Mouse (Mus musculus): Measurements from ENCODE around the gene Antxr1. TPM values are rescaled to one million over a fixed set of nuclear protein-coding genes. Genes with fewer than 3 reads are reported as not detected.

Antxr1 gene
- polyA plus RNA-seq, 1 experiment from 2014 or later, result 3.6 TPM

GRCm38 (mm10) chr6:87287251-87287650, 48.4 kb downstream of the Antxr1 start:
- Histone ChIP-seq H3K9ac (no peak overlapping the region), H3K4me3 (no peak overlapping the region), H3K4me2 (no peak overlapping the region), H3K9me3 (replicated peaks) (0 out of 2 replicates have a peak, but pooled peaks cover 8% of the 10 kb centered on the region), H3K36me3 (peaks cover 3% of the 10 kb centered on the region; the same call in 1 of the 2 replicates), H3K27ac (ENCODE audit: poor library complexity, severe bottlenecking) (no peak overlapping the region), H3K4me1 (replicated peaks) (peaks cover 9% of the 10 kb centered on the region), H3K27me3 (replicated peaks) (no peaks in the 10 kb centered on the region)
- ATAC-seq (ENCODE audit: insufficient number of reproducible peaks, low FRiP score), result no peak
- 78% methylated on average over 6 of the region's 6 CpGs for WGBS

- Histone ChIP-seq H3K9ac (no peak overlapping the region), H3K27ac (ENCODE audit: poor library complexity, severe bottlenecking) (no peak overlapping the region), H3K4me3 (no peak overlapping the region), H3K36me3 (0 out of 2 replicates have a peak, but pooled peaks cover 3% of the 10 kb centered on the region), H3K4me1 (replicated peaks) (peaks cover 18% of the 10 kb centered on the region), H3K9me3 (replicated peaks) (no peaks in the 10 kb centered on the region), H3K27me3 (replicated peaks) (no peaks in the 10 kb centered on the region), H3K4me2 (no peak overlapping the region)
- 79% methylated on average over 7 of the region's 7 CpGs for WGBS
- no peak for ATAC-seq (ENCODE audit: insufficient number of reproducible peaks, low FRiP score)
Observed at GRCm38 (mm10) chr6:87285365-87285749, 50.3 kb downstream of the Antxr1 start.

- H3K4me1 ChIP-seq (replicated peaks), result peaks cover 18% of the 10 kb centered on the region
- H3K4me3 ChIP-seq, result no peak overlapping the region
- H3K27me3 ChIP-seq (replicated peaks), result no peaks in the 10 kb centered on the region
- H3K9ac ChIP-seq, result no peak overlapping the region
- 0 out of 2 replicates have a peak, but pooled peaks cover 3% of the 10 kb centered on the region for H3K36me3 ChIP-seq
- 84% methylated on average over 11 of the region's 11 CpGs for WGBS
- ATAC-seq (ENCODE audit: insufficient number of reproducible peaks, low FRiP score), result no peak
- H3K4me2 ChIP-seq, result no peak overlapping the region
- no peak overlapping the region for H3K27ac ChIP-seq (ENCODE audit: poor library complexity, severe bottlenecking)
- H3K9me3 ChIP-seq (replicated peaks), result no peaks in the 10 kb centered on the region
Observed at GRCm38 (mm10) chr6:87284716-87285364, 50.8 kb downstream of the Antxr1 start.

GRCm38 (mm10) chr6:87282346-87282781, 53.3 kb downstream of the Antxr1 start:
- H3K4me2 ChIP-seq, result no peak overlapping the region; the same call in 1 of the 2 replicates
- no peak overlapping the region for H3K9ac ChIP-seq
- peaks cover 28% of the 10 kb centered on the region for H3K4me1 ChIP-seq (replicated peaks)
- H3K4me3 ChIP-seq, result no peak overlapping the region
- H3K9me3 ChIP-seq (replicated peaks), result no peaks in the 10 kb centered on the region
- 0 out of 2 replicates have a peak, but pooled peaks cover 6% of the 10 kb centered on the region for H3K27me3 ChIP-seq (replicated peaks)
- no peak overlapping the region for H3K27ac ChIP-seq (ENCODE audit: poor library complexity, severe bottlenecking)
- ATAC-seq (ENCODE audit: insufficient number of reproducible peaks, low FRiP score), result peak; percentile 78; the same call in 1 of the 2 replicates
- 0 out of 2 replicates have a peak, but pooled peaks cover 3% of the 10 kb centered on the region for H3K36me3 ChIP-seq
- 18% methylated on average over 8 of the region's 8 CpGs for WGBS

GRCm38 (mm10) chr6:87281771-87282170, 53.9 kb downstream of the Antxr1 start:
- Histone ChIP-seq H3K27ac (ENCODE audit: poor library complexity, severe bottlenecking) (no peak overlapping the region), H3K9me3 (replicated peaks) (no peaks in the 10 kb centered on the region), H3K4me1 (replicated peaks) (peaks cover 34% of the 10 kb centered on the region), H3K27me3 (replicated peaks) (0 out of 2 replicates have a peak, but pooled peaks cover 6% of the 10 kb centered on the region), H3K4me2 (no peak overlapping the region), H3K9ac (no peak overlapping the region), H3K36me3 (0 out of 2 replicates have a peak, but pooled peaks cover 3% of the 10 kb centered on the region), H3K4me3 (no peak overlapping the region)
- 91% methylated on average over 4 of the region's 4 CpGs for WGBS
- no peak for ATAC-seq (ENCODE audit: insufficient number of reproducible peaks, low FRiP score)

GRCm38 (mm10) chr6:87278151-87278550, 57.5 kb downstream of the Antxr1 start:
- Histone ChIP-seq H3K9me3 (replicated peaks) (peaks cover 7% of the 10 kb centered on the region), H3K27me3 (replicated peaks) (0 out of 2 replicates have a peak, but pooled peaks cover 6% of the 10 kb centered on the region), H3K9ac (no peak overlapping the region), H3K36me3 (peaks cover 9% of the 10 kb centered on the region), H3K4me1 (replicated peaks) (peaks cover 46% of the 10 kb centered on the region), H3K27ac (ENCODE audit: poor library complexity, severe bottlenecking) (no peak overlapping the region), H3K4me2 (no peak overlapping the region), H3K4me3 (no peak overlapping the region)
- WGBS, result 71% methylated on average over 5 of the region's 5 CpGs
- no peak for ATAC-seq (ENCODE audit: insufficient number of reproducible peaks, low FRiP score)

- Histone ChIP-seq H3K27ac (ENCODE audit: poor library complexity, severe bottlenecking) (no peak overlapping the region), H3K4me2 (no peak overlapping the region), H3K36me3 (peaks cover 9% of the 10 kb centered on the region), H3K4me3 (no peak overlapping the region), H3K4me1 (replicated peaks) (peaks cover 40% of the 10 kb centered on the region), H3K9ac (no peak overlapping the region), H3K9me3 (replicated peaks) (peaks cover 7% of the 10 kb centered on the region), H3K27me3 (replicated peaks) (0 out of 2 replicates have a peak, but pooled peaks cover 6% of the 10 kb centered on the region)
- WGBS, result 22% methylated on average over 3 of the region's 3 CpGs
- 0 out of 2 replicates have a peak, but pooled peaks have one; percentile 44 for ATAC-seq (ENCODE audit: insufficient number of reproducible peaks, low FRiP score)
Observed at GRCm38 (mm10) chr6:87277527-87277926, 58.1 kb downstream of the Antxr1 start.

- no peak overlapping the region; the same call in 1 of the 2 replicates for H3K27ac ChIP-seq (ENCODE audit: poor library complexity, severe bottlenecking)
- H3K4me3 ChIP-seq, result no peak overlapping the region
- WGBS, result 87% methylated on average over 7 of the region's 7 CpGs
- H3K36me3 ChIP-seq, result peaks cover 9% of the 10 kb centered on the region
- H3K9me3 ChIP-seq (replicated peaks), result peaks cover 7% of the 10 kb centered on the region
- H3K4me1 ChIP-seq (replicated peaks), result peaks cover 38% of the 10 kb centered on the region
- H3K9ac ChIP-seq, result no peak overlapping the region
- no peak overlapping the region for H3K4me2 ChIP-seq
- 0 out of 2 replicates have a peak, but pooled peaks cover 6% of the 10 kb centered on the region for H3K27me3 ChIP-seq (replicated peaks)
- no peak for ATAC-seq (ENCODE audit: insufficient number of reproducible peaks, low FRiP score)
Observed at GRCm38 (mm10) chr6:87276941-87277340, 58.7 kb downstream of the Antxr1 start.

GRCm38 (mm10) chr6:87274779-87275178, 60.8 kb downstream of the Antxr1 start:
- no peak overlapping the region for H3K27ac ChIP-seq (ENCODE audit: poor library complexity, severe bottlenecking)
- H3K36me3 ChIP-seq, result peaks cover 9% of the 10 kb centered on the region
- H3K9me3 ChIP-seq (replicated peaks), result peaks cover 7% of the 10 kb centered on the region
- WGBS, result 95% methylated on average over 5 of the region's 5 CpGs
- no peak overlapping the region for H3K9ac ChIP-seq
- H3K27me3 ChIP-seq (replicated peaks), result 0 out of 2 replicates have a peak, but pooled peaks cover 6% of the 10 kb centered on the region
- no peak overlapping the region for H3K4me2 ChIP-seq
- no peak for ATAC-seq (ENCODE audit: insufficient number of reproducible peaks, low FRiP score)
- H3K4me1 ChIP-seq (replicated peaks), result peaks cover 48% of the 10 kb centered on the region
- H3K4me3 ChIP-seq, result no peak overlapping the region

- peaks cover 7% of the 10 kb centered on the region for H3K9me3 ChIP-seq (replicated peaks)
- no peak overlapping the region for H3K4me3 ChIP-seq
- H3K36me3 ChIP-seq, result peaks cover 9% of the 10 kb centered on the region
- 56% methylated on average over 3 of the region's 3 CpGs for WGBS
- H3K4me1 ChIP-seq (replicated peaks), result peaks cover 51% of the 10 kb centered on the region
- H3K4me2 ChIP-seq, result no peak overlapping the region
- H3K27ac ChIP-seq (ENCODE audit: poor library complexity, severe bottlenecking), result no peak overlapping the region
- ATAC-seq (ENCODE audit: insufficient number of reproducible peaks, low FRiP score), result no peak
- H3K9ac ChIP-seq, result no peak overlapping the region
- 0 out of 2 replicates have a peak, but pooled peaks cover under 1% of the 10 kb centered on the region for H3K27me3 ChIP-seq (replicated peaks)
Observed at GRCm38 (mm10) chr6:87273791-87274190, 61.8 kb downstream of the Antxr1 start.

GRCm38 (mm10) chr6:87273141-87273540, 62.5 kb downstream of the Antxr1 start:
- no peak for ATAC-seq (ENCODE audit: insufficient number of reproducible peaks, low FRiP score)
- no peak overlapping the region for H3K9ac ChIP-seq
- no peaks in the 10 kb centered on the region for H3K27me3 ChIP-seq (replicated peaks)
- H3K9me3 ChIP-seq (replicated peaks), result peaks cover 7% of the 10 kb centered on the region
- peaks cover 48% of the 10 kb centered on the region for H3K4me1 ChIP-seq (replicated peaks)
- WGBS, result 64% methylated on average over 4 of the region's 4 CpGs
- no peak overlapping the region for H3K27ac ChIP-seq (ENCODE audit: poor library complexity, severe bottlenecking)
- H3K4me2 ChIP-seq, result no peak overlapping the region
- H3K36me3 ChIP-seq, result peaks cover 9% of the 10 kb centered on the region
- no peak overlapping the region for H3K4me3 ChIP-seq
